Mouse (Mus musculus) cerebellum, adult 18-20 months (tissue): ENCODE data around the gene Psd4.

Experiments
- DNase-seq, 2 experiments: peaks; one replicate each; pipeline ENCODE4 v3.0.0; 2021

Psd4 gene

GRCm38 (mm10) chr2:24367030-24367894 is at the start of gene Psd4:
Psd4 (plus strand) TSS chr2:24367580.
- peak in 1 of 2 experiments; percentile 9 for DNase-seq

GRCm38 (mm10) chr2:24317919-24318598 is 49.3 kb upstream of the Psd4 start:
- no peak for DNase-seq

GRCm38 (mm10) chr2:24335333-24335732 is 32.0 kb upstream of the Psd4 start:
- no peak for DNase-seq

GRCm38 (mm10) chr2:24336545-24336944 is 30.8 kb upstream of the Psd4 start, which contains the start of gene Il1rn:
Il1rn (plus strand) TSS chr2:24336853.
- no peak for DNase-seq

GRCm38 (mm10) chr2:24341395-24341885 is 25.9 kb upstream of the Psd4 start:
- no peak for DNase-seq

- DNase-seq, result no peak
These were observed 22.8 kb upstream of the Psd4 start for GRCm38 (mm10) chr2:24344619-24345018.

- no peak for DNase-seq
These were observed 22.3 kb upstream of the Psd4 start for GRCm38 (mm10) chr2:24345056-24345455.

- no peak for DNase-seq
These were observed 19.5 kb upstream of the Psd4 start for GRCm38 (mm10) chr2:24347926-24348325.

- no peak for DNase-seq
These were observed 16.2 kb upstream of the Psd4 start for GRCm38 (mm10) chr2:24351159-24351558.

- DNase-seq, result no peak
These were observed 14.3 kb upstream of the Psd4 start for GRCm38 (mm10) chr2:24353042-24353441.

GRCm38 (mm10) chr2:24357642-24358041 is 9.7 kb upstream of the Psd4 start:
- DNase-seq, result peak; percentile 7

GRCm38 (mm10) chr2:24359347-24359746 is 8.0 kb upstream of the Psd4 start:
- no peak for DNase-seq

GRCm38 (mm10) chr2:24363818-24364217 is 3.6 kb upstream of the Psd4 start:
- no peak for DNase-seq

- DNase-seq, result no peak
These were observed 985 bp upstream of the Psd4 start for GRCm38 (mm10) chr2:24366214-24366975.

- DNase-seq, result no peak
These were observed 498 bp downstream of the Psd4 start for GRCm38 (mm10) chr2:24367895-24368261.

GRCm38 (mm10) chr2:24378747-24379450 is 11.5 kb downstream of the Psd4 start:
- DNase-seq, result no peak

GRCm38 (mm10) chr2:24382456-24383230 is 15.3 kb downstream of the Psd4 start:
- no peak for DNase-seq

- no peak for DNase-seq
These were observed 16.3 kb downstream of the Psd4 start for GRCm38 (mm10) chr2:24383636-24384035.

GRCm38 (mm10) chr2:24384393-24384792 is 17.0 kb downstream of the Psd4 start:
- no peak for DNase-seq

- no peak for DNase-seq
These were observed 18.0 kb downstream of the Psd4 start for GRCm38 (mm10) chr2:24385111-24385961.
